Mouse (Mus musculus) kidney, embryonic 16.5 days (tissue): Measurements from ENCODE around the gene Nudcd2. TPM values are rescaled to one million over a fixed set of nuclear protein-coding genes. Genes with fewer than 3 reads are reported as not detected.

Experiments used
- ATAC-seq: fragments of 200-750 bp; cut with Nextera tagmentation; 2 replicates; pipeline ENCODE4 v1.8.0; 2017; ENCODE audit warnings: moderate TSS enrichment; ENCODE audit not compliant: low FRiP score, low TSS enrichment
- H3K27ac ChIP-seq: fragments of 300-500 bp; sonication (generic); 2 replicates; pipeline ENCODE4 v1.5.1; 2014; ENCODE audit warnings: low read length
- H3K27me3 ChIP-seq: fragments of 300-500 bp; sonication (generic); 2 replicates; pipeline ENCODE4 v1.6.1; 2014; ENCODE audit warnings: low read length, control low read depth, mixed read lengths; ENCODE audit not compliant: insufficient read depth
- H3K36me3 ChIP-seq: fragments of 300-500 bp; sonication (generic); 2 replicates; pipeline ENCODE4 v1.6.1; 2014; ENCODE audit warnings: low read length, control low read depth, mixed read lengths; ENCODE audit not compliant: insufficient read depth
- H3K4me1 ChIP-seq: fragments of 300-500 bp; sonication (generic); 2 replicates; pipeline ENCODE4 v1.6.1; 2014; ENCODE audit warnings: low read length, control low read depth, mixed read lengths; ENCODE audit not compliant: insufficient read depth
- H3K4me2 ChIP-seq: fragments of 300-500 bp; sonication (generic); replicated peaks from 2 replicates; pipeline ENCODE4 v1.6.1; 2014; ENCODE audit warnings: low read depth, low read length
- H3K4me3 ChIP-seq: fragments of 300-500 bp; sonication (generic); 2 replicates; pipeline ENCODE4 v1.5.1; 2014; ENCODE audit warnings: mild to moderate bottlenecking, low read length
- H3K9ac ChIP-seq: fragments of 300-500 bp; sonication (generic); replicated peaks from 2 replicates; pipeline ENCODE4 v1.6.1; 2014; ENCODE audit warnings: low read length
- H3K9me3 ChIP-seq: fragments of 300-500 bp; sonication (generic); 2 replicates; pipeline ENCODE4 v1.6.1; 2016; ENCODE audit warnings: low read length, control low read depth
- WGBS: fragments of 180-500 bp; shearing (Covaris S2); extraction: QIAGEN DNeasy Blood & Tissue Kit; methylation state at CpG from one replicate; pipeline ENCODE4 v1.1.7; 2014; 5-methylcytosine and 5-hydroxymethylcytosine counted together
- polyA plus RNA-seq: library from polyadenylated mRNA; unstranded; fragments of >200 nt; fragmentation: Nextera tagmentation; extraction: Ambion mirVana; gene quantifications from 2 replicates; pipeline ENCODE4 v1.2.1, GENCODE M21; 2015

Gene Nudcd2
- polyA plus RNA-seq, 1 experiment from 2014 or later, result 161 TPM

DNA sequence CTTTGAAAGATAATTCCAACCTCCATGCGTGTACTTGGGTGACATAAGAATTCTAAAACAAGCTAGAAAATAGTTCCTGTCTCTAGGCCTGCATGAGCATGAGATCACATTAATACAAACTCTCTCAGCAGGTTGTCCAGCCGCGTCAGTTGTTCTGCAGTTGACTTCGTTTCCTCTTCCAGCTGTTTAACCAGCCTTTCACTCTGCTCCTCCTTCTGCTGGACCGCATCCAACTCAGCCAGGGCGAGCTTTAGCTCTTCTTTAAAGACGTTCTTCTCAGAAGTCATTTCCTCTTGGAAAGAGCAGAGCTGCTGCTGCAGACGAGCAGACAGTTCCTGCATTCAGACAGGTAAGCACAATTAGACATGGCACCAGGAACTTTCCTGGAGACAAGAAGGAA lies 19.6 kb upstream of the Nudcd2 start:
- no peak overlapping the region for H3K27ac ChIP-seq
- no peak overlapping the region for H3K4me2 ChIP-seq
- no peaks in the 10 kb centered on the region for H3K9me3 ChIP-seq
- no peak overlapping the region for H3K4me3 ChIP-seq
- peaks cover 62% of the 10 kb centered on the region for H3K36me3 ChIP-seq
- ATAC-seq, result no peak
- no peak overlapping the region for H3K9ac ChIP-seq
- WGBS, result 80% methylated on average over 8 of the region's 8 CpGs
- no peaks in the 10 kb centered on the region for H3K27me3 ChIP-seq
- H3K4me1 ChIP-seq, result no peaks in the 10 kb centered on the region

DNA sequence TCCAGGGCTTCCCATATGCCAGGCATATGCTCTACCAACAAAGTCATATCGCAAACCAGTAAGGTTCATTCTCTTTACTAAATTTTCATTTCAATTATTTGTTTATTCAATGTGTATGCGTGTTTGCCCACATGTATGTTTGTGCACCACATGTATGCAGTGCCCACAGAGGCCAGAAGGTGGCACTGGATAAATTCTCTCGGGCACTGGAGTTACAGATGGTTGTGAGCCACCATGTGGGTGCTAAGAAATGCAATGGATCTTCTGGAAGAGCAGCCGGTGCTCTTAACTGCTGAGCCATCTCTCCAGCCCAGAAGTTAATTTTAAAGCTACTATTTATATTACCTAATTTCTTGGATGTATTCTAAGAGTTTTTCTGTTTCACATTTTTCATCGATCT lies 17.9 kb upstream of the Nudcd2 start:
- Histone ChIP-seq H3K4me2 (no peak overlapping the region), H3K27me3 (no peaks in the 10 kb centered on the region), H3K4me3 (no peak overlapping the region), H3K4me1 (no peaks in the 10 kb centered on the region), H3K27ac (no peak overlapping the region), H3K9ac (no peak overlapping the region), H3K9me3 (no peaks in the 10 kb centered on the region), H3K36me3 (peaks cover 58% of the 10 kb centered on the region)
- WGBS, result 92% methylated on average over 5 of the region's 5 CpGs
- ATAC-seq, result no peak

DNA sequence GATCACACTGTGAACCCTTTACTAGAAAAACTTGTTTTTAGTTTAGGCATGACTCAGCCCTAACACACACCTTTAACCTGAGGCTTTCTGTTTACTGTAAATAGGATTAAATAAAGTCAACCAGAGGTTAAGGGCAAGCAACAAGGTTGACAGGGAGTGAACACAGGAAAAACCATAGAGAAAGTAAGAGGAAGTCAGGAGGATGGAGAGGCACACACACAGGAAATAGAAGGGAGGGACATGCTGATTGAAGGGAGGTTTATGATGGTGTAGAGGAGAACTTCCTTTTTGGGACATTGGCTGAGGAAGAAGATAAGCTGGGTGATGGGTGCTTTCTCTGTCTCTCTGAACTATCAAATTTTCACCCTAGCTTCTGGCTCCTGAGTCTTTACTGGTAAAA lies 15.1 kb upstream of the Nudcd2 start:
- Histone ChIP-seq H3K4me2 (no peak overlapping the region), H3K9me3 (no peaks in the 10 kb centered on the region), H3K27me3 (no peaks in the 10 kb centered on the region), H3K27ac (no peak overlapping the region), H3K4me3 (no peak overlapping the region), H3K9ac (no peak overlapping the region), H3K36me3 (peaks cover 67% of the 10 kb centered on the region), H3K4me1 (no peaks in the 10 kb centered on the region)
- ATAC-seq, result no peak

DNA sequence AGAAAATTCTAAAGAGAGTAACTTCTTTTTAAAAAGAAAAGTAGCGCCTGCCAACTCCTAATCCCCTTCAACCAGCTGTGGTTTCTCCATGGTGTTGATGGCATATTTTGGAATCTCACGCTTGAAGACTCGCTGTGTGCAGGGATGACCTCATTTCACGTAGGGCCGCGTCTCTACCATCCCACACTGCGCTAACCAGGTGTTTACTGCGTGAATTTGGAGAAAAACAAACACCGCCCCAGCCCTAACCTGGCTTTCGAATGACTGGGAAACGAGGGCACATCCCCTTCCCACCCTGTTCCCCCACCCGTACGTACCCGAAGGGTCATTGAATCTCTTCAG lies 499 bp upstream of the Nudcd2 start:
- H3K9ac ChIP-seq, result peak overlapping the region; percentile 63
- H3K27me3 ChIP-seq, result no peaks in the 10 kb centered on the region
- no peaks in the 10 kb centered on the region for H3K9me3 ChIP-seq
- H3K4me2 ChIP-seq, result peak overlapping the region; percentile 56
- WGBS, result under 1% methylated on average over 14 of the region's 14 CpGs
- peaks cover 24% of the 10 kb centered on the region for H3K36me3 ChIP-seq
- ATAC-seq, result peak; percentile 50
- peak overlapping the region; percentile 77 for H3K4me3 ChIP-seq
- peaks cover 27% of the 10 kb centered on the region for H3K4me1 ChIP-seq
- H3K27ac ChIP-seq, result no peak overlapping the region

DNA sequence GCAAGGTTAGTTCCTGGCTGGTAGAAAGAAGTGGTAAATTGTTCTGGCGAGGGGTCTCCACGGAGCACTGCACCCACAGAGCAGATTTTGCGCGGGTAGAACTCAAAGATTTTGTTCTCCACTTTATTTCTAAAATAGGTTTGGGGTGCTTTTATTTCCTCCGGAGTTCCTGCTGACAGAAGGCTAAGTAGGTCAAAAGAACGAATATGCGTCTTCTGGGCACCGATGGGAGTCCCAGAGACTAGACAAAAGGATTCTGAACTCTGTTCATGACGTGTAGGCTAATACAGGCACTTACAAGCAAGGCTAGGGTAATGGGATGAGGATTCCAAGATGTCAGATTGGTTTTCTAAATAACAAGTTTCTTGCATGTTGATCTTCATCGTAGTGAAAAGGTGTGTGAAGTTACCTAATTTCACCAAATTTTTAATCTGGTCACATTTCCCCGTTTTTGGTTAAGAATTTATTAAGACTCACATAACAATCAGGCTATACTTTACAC lies 835 bp downstream of the Nudcd2 start:
- H3K4me2 ChIP-seq, result peak overlapping the region; percentile 84
- peak overlapping the region; percentile 89 for H3K9ac ChIP-seq
- peak overlapping the region; percentile 77 for H3K4me3 ChIP-seq
- H3K9me3 ChIP-seq, result no peaks in the 10 kb centered on the region
- peaks cover 27% of the 10 kb centered on the region for H3K4me1 ChIP-seq
- H3K27ac ChIP-seq, result peak overlapping the region; percentile 92; the same call in 1 of the 2 replicates
- peaks cover 23% of the 10 kb centered on the region for H3K36me3 ChIP-seq
- 4% methylated on average over 11 of the region's 11 CpGs for WGBS
- H3K27me3 ChIP-seq, result no peaks in the 10 kb centered on the region
- no peak for ATAC-seq

DNA sequence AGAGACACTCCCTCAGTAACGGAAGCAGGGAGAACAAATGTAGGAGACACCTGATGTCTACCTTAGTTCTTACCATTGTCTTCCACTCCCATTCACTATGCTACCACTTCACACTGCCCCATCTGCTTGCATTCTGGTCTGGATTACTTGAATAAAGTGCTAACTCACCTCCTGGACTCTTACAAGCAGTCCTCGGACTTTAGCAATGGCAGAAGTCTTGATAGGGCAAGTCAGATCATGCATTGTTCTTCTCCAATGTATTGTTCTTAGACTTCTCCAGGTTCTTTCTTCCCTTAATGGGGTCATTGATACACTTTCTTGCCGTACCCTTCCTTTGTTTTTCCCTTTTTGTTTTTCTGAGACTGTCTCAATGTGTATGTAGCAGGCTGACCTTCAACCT lies 3.9 kb downstream of the Nudcd2 start:
- Histone ChIP-seq H3K36me3 (peaks cover 34% of the 10 kb centered on the region), H3K4me3 (no peak overlapping the region), H3K9ac (no peak overlapping the region), H3K4me2 (no peak overlapping the region), H3K4me1 (peaks cover 13% of the 10 kb centered on the region), H3K9me3 (no peaks in the 10 kb centered on the region), H3K27me3 (no peaks in the 10 kb centered on the region), H3K27ac (no peak overlapping the region)
- 89% methylated on average over 3 of the region's 3 CpGs for WGBS
- no peak for ATAC-seq

DNA sequence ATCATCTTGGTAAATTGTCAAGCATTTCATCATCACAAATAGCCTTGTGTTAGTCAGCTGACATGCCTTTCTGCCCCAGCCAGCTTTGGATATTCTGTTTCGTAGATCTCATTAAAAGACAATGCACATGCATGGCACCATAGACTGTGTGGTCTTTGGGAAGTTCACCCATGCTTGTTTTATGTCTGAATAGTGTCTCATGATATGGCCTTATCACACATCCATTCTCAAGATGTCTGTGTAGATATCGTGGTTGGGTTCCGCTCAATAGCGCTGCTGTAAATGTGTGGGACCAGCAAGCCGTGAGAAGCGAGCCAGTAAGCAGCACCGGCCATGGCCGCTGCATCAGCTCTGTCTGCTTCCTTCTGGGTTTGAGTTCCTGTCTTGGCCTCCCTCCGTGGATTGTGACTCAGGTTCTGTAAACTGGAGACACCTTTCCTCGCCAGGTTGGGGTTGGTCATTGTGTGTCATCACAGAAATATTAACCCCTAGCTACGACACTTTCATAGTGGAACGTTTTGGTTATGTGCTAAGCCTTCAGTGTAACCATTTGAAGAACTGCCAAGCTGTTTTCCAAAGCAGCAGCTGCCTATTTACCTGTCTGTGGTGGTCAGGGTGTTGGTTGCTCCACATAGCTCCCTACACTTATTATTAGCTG lies 8.3 kb downstream of the Nudcd2 start:
- ATAC-seq, result no peak
- WGBS, result 90% methylated on average over 12 of the region's 12 CpGs
- H3K9ac ChIP-seq, result no peak overlapping the region
- no peak overlapping the region for H3K27ac ChIP-seq
- no peak overlapping the region for H3K4me3 ChIP-seq
- no peak overlapping the region for H3K4me2 ChIP-seq
- H3K4me1 ChIP-seq, result no peaks in the 10 kb centered on the region
- peaks cover 30% of the 10 kb centered on the region for H3K36me3 ChIP-seq
- H3K9me3 ChIP-seq, result no peaks in the 10 kb centered on the region
- H3K27me3 ChIP-seq, result no peaks in the 10 kb centered on the region

DNA sequence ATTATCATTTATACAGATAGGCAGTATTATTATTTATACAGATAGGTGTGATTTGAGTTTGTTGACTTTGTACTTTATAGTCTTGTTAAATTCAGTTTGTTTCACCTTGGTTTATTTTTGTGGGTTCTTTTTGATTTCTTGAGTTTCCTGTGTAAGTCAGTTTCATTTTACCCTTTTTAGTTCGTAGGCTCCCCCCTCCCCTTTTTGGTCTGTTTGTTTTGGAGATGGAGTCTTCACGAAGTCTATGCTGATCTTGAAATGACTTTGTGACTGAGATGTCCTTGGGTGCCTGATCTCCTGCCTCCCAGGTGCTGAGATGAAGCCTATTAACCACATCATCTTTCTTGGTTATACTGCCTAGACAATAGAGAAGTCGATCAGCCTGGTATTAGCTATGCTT lies 10.9 kb downstream of the Nudcd2 start:
- no peak overlapping the region for H3K27ac ChIP-seq
- peaks cover 11% of the 10 kb centered on the region for H3K36me3 ChIP-seq
- H3K9me3 ChIP-seq, result no peaks in the 10 kb centered on the region
- H3K4me3 ChIP-seq, result no peak overlapping the region
- no peaks in the 10 kb centered on the region for H3K4me1 ChIP-seq
- no peak overlapping the region for H3K4me2 ChIP-seq
- H3K27me3 ChIP-seq, result no peaks in the 10 kb centered on the region
- 84% methylated on average over 3 of the region's 3 CpGs for WGBS
- no peak overlapping the region for H3K9ac ChIP-seq
- no peak for ATAC-seq

DNA sequence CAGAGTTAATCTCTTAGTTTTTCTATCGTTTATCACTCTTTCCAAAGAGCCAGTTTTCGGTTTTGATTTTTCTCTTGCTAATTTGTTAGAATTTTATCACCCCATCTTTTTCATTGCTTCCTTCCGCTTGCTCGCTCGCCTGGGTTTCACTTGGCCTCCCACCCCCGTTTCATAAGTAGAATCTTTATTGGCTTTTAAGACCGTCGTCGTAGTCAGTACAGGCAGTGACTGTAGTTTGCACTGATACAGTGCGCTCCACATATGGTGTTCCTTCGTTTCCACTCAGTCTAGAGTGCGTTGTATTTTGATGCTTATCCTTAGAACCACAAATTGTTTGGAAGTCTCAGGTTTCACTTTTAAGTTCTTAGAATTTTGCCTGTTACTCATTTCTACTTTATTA lies 12.9 kb downstream of the Nudcd2 start:
- Histone ChIP-seq H3K4me3 (no peak overlapping the region), H3K36me3 (peaks cover 11% of the 10 kb centered on the region; the same call in 1 of the 2 replicates), H3K4me1 (no peaks in the 10 kb centered on the region), H3K9me3 (no peaks in the 10 kb centered on the region), H3K9ac (no peak overlapping the region), H3K4me2 (no peak overlapping the region), H3K27me3 (no peaks in the 10 kb centered on the region), H3K27ac (no peak overlapping the region)
- WGBS, result 87% methylated on average over 12 of the region's 12 CpGs
- no peak for ATAC-seq

DNA sequence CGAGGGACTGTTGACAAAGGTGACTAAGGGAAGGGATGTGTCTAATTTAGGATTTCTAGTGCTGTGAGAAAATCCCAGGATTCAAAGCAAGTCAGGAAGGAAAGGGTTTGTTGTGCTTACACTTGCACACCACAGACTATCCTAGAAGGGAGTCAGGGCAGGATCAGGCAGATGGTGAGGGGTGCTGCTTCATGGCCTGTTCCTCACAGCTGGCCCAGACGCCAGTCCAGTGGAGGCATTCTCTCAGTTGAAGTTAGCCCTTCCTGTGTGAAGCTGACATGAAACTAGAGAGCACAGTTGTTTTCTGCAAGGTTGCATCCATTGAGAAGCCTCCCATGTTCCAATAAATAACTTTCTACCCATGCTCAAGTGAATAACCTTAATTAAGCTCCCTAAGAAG lies 14.2 kb downstream of the Nudcd2 start:
- Histone ChIP-seq H3K36me3 (0 out of 2 replicates have a peak, but pooled peaks cover 9% of the 10 kb centered on the region), H3K4me2 (no peak overlapping the region), H3K9ac (no peak overlapping the region), H3K4me1 (no peaks in the 10 kb centered on the region), H3K27ac (no peak overlapping the region), H3K4me3 (no peak overlapping the region), H3K9me3 (no peaks in the 10 kb centered on the region), H3K27me3 (no peaks in the 10 kb centered on the region)
- WGBS, result 60% methylated on average over 2 of the region's 2 CpGs
- no peak for ATAC-seq
